Mouse (Mus musculus) liver, adult 2 months (tissue): ENCODE data around the gene Rdh5.

Experiments used
- CTCF ChIP-seq: fragments of 200-500 bp; IDR thresholded peaks from 2 replicates; pipeline ENCODE4 v1.5.1; 2011; ENCODE audit warnings: low read depth, low read length, control low read depth
- POLR2A ChIP-seq: fragments of 200-500 bp; IDR thresholded peaks from 2 replicates; pipeline ENCODE4 v1.6.1; 2011; ENCODE audit warnings: low read length, control low read depth; ENCODE audit not compliant: insufficient read depth; ENCODE audit errors: extremely low read depth

GRCm38 (mm10) chr10:128870341-128870740, 52.3 kb downstream of the Rdh5 start:
- TF ChIP-seq CTCF (no peak), POLR2A (no peak)
